Mouse (Mus musculus): Measurements from ENCODE around the gene Elp1. TPM values are rescaled to one million over a fixed set of nuclear protein-coding genes. Genes with fewer than 3 reads are reported as not detected.

The Elp1 gene
- polyA plus RNA-seq, 1 experiment from 2014 or later = 111 TPM

GRCm38 (mm10) chr4:56815131-56815530, 13.0 kb upstream of the Elp1 start:
- no peak overlapping the region for H3K27ac ChIP-seq (replicated peaks; ENCODE audit: low read depth, low read length)
- no peaks in the 10 kb centered on the region for H3K36me3 ChIP-seq (replicated peaks; ENCODE audit: control insufficient read depth, insufficient read depth, low read depth, low read length)
- ATAC-seq (replicated peaks; ENCODE audit: insufficient number of reproducible peaks, low FRiP score, low TSS enrichment, low read depth) (no peak), DNase-seq (ENCODE audit: low spot score) (peak; percentile 10)
- no peaks in the 10 kb centered on the region for H3K27me3 ChIP-seq (ENCODE audit: control insufficient read depth, insufficient read depth, low read length)
- no peaks in the 10 kb centered on the region; the same call in 1 of the 2 replicates for H3K4me1 ChIP-seq (ENCODE audit: control insufficient read depth, insufficient read depth, low read length)
- no peaks in the 10 kb centered on the region for H3K9me3 ChIP-seq (replicated peaks; ENCODE audit: control insufficient read depth, low read length)
- 67% methylated on average over 8 of the region's 8 CpGs for WGBS
- H3K4me2 ChIP-seq (ENCODE audit: low read depth, low read length) = no peak overlapping the region
- H3K9ac ChIP-seq (replicated peaks; ENCODE audit: low read length) = no peak overlapping the region; the same call in 1 of the 2 replicates
- no peak overlapping the region for H3K4me3 ChIP-seq (ENCODE audit: low read depth, low read length)

GRCm38 (mm10) chr4:56812096-56812495, 10.0 kb upstream of the Elp1 start:
- no peak for DNase-seq (ENCODE audit: low spot score)

GRCm38 (mm10) chr4:56811642-56812041, 9.5 kb upstream of the Elp1 start:
- Histone ChIP-seq H3K27ac (replicated peaks; ENCODE audit: low read depth, low read length) (no peak overlapping the region), H3K4me2 (ENCODE audit: low read depth, low read length) (no peak overlapping the region), H3K36me3 (replicated peaks; ENCODE audit: control insufficient read depth, insufficient read depth, low read depth, low read length) (no peaks in the 10 kb centered on the region; the same call in 1 of the 2 replicates), H3K9me3 (replicated peaks; ENCODE audit: control insufficient read depth, low read length) (no peaks in the 10 kb centered on the region), H3K27me3 (ENCODE audit: control insufficient read depth, insufficient read depth, low read length) (no peaks in the 10 kb centered on the region), H3K9ac (replicated peaks; ENCODE audit: low read length) (no peak overlapping the region), H3K4me3 (ENCODE audit: low read depth, low read length) (no peak overlapping the region), H3K4me1 (ENCODE audit: control insufficient read depth, insufficient read depth, low read length) (no peaks in the 10 kb centered on the region; the same call in 1 of the 2 replicates)
- 65% methylated on average over 3 of the region's 3 CpGs for WGBS
- DNase-seq (ENCODE audit: low spot score) (no peak), ATAC-seq (replicated peaks; ENCODE audit: insufficient number of reproducible peaks, low FRiP score, low TSS enrichment, low read depth) (no peak)

More at GRCm38 (mm10) chr4:56812096-56812495, 10.0 kb upstream of the Elp1 start:
- Histone ChIP-seq H3K4me3 (ENCODE audit: low read depth, low read length) (no peak overlapping the region), H3K4me1 (ENCODE audit: control insufficient read depth, insufficient read depth, low read length) (no peaks in the 10 kb centered on the region; the same call in 1 of the 2 replicates), H3K9me3 (replicated peaks; ENCODE audit: control insufficient read depth, low read length) (no peaks in the 10 kb centered on the region), H3K27ac (replicated peaks; ENCODE audit: low read depth, low read length) (no peak overlapping the region), H3K36me3 (replicated peaks; ENCODE audit: control insufficient read depth, insufficient read depth, low read depth, low read length) (no peaks in the 10 kb centered on the region; the same call in 1 of the 2 replicates), H3K4me2 (ENCODE audit: low read depth, low read length) (no peak overlapping the region), H3K27me3 (ENCODE audit: control insufficient read depth, insufficient read depth, low read length) (no peaks in the 10 kb centered on the region), H3K9ac (replicated peaks; ENCODE audit: low read length) (no peak overlapping the region)
- ATAC-seq (replicated peaks; ENCODE audit: insufficient number of reproducible peaks, low FRiP score, low TSS enrichment, low read depth) = no peak
- WGBS = 86% methylated on average over 4 of the region's 4 CpGs

GRCm38 (mm10) chr4:56809050-56809449, 6.9 kb upstream of the Elp1 start:
- DNase-seq (ENCODE audit: low spot score) (no peak), ATAC-seq (replicated peaks; ENCODE audit: insufficient number of reproducible peaks, low FRiP score, low TSS enrichment, low read depth) (no peak)
- H3K36me3 ChIP-seq (replicated peaks; ENCODE audit: control insufficient read depth, insufficient read depth, low read depth, low read length) = peaks cover 3% of the 10 kb centered on the region
- no peaks in the 10 kb centered on the region for H3K4me1 ChIP-seq (ENCODE audit: control insufficient read depth, insufficient read depth, low read length)
- H3K27me3 ChIP-seq (ENCODE audit: control insufficient read depth, insufficient read depth, low read length) = no peaks in the 10 kb centered on the region
- no peak overlapping the region for H3K4me3 ChIP-seq (ENCODE audit: low read depth, low read length)
- WGBS = 76% methylated on average over 4 of the region's 4 CpGs
- no peak overlapping the region for H3K4me2 ChIP-seq (ENCODE audit: low read depth, low read length)
- no peak overlapping the region for H3K27ac ChIP-seq (replicated peaks; ENCODE audit: low read depth, low read length)
- H3K9me3 ChIP-seq (replicated peaks; ENCODE audit: control insufficient read depth, low read length) = no peaks in the 10 kb centered on the region
- no peak overlapping the region for H3K9ac ChIP-seq (replicated peaks; ENCODE audit: low read length)

DNA sequence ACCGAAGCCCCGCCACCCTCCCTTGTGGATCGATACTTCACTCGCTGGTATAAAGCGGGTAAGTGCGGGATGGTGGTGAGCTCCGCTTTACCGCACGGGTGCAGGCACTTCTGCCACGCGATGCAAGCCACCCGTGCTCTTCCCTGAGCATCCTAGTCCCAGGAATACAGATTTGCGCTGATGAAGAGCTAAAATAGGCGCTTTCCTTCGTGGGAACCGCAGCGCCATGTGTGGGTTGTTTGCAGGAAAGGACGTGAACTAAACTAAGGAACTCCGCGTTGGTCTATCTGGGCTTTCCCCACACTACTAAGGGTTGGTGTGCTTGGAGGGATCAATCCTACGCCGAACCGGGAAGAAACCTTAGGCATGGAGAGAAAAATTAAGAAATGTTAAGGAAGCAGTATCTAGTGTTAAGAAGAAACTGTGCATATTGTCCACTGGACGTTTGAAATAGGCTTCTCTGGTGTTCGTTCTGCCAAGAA, 579 bp upstream of the Elp1 start:
- 2% methylated on average over 25 of the region's 25 CpGs for WGBS
- Histone ChIP-seq H3K27ac (replicated peaks; ENCODE audit: low read depth, low read length) (peak overlapping the region; percentile 65; the same call in 1 of the 2 replicates), H3K4me3 (ENCODE audit: low read depth, low read length) (peak overlapping the region; percentile 80), H3K27me3 (ENCODE audit: control insufficient read depth, insufficient read depth, low read length) (no peaks in the 10 kb centered on the region), H3K4me1 (ENCODE audit: control insufficient read depth, insufficient read depth, low read length) (peaks cover 3% of the 10 kb centered on the region; the same call in 1 of the 2 replicates), H3K4me2 (ENCODE audit: low read depth, low read length) (peak overlapping the region; percentile 69), H3K36me3 (replicated peaks; ENCODE audit: control insufficient read depth, insufficient read depth, low read depth, low read length) (peaks cover 5% of the 10 kb centered on the region), H3K9me3 (replicated peaks; ENCODE audit: control insufficient read depth, low read length) (no peaks in the 10 kb centered on the region), H3K9ac (replicated peaks; ENCODE audit: low read length) (peak overlapping the region; percentile 88)
- ATAC-seq (replicated peaks; ENCODE audit: insufficient number of reproducible peaks, low FRiP score, low TSS enrichment, low read depth) (no peak), DNase-seq (ENCODE audit: low spot score) (peak; percentile 12)

DNA sequence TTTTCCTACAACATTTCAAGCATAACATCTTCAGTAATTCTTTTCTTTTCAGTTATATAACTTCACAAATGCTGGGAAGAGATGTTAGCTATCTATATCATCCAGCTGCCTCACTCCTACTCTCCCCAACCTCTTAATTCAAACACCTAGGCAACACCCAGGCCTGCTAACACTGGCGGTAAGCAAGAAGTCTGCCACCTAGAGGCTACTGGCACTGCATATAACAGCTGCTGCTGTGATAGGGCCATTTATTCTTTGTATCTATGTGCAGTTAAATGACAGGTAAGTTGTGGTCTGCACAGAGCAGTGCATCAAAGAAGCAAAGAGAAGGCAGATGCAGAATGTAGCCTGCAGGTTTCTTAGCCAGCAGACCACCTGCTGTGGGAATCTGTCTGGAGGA, 10.8 kb downstream of the Elp1 start:
- no peak overlapping the region for H3K27ac ChIP-seq (replicated peaks; ENCODE audit: low read depth, low read length)
- no peak overlapping the region for H3K9ac ChIP-seq (replicated peaks; ENCODE audit: low read length)
- H3K4me1 ChIP-seq (ENCODE audit: control insufficient read depth, insufficient read depth, low read length) = no peaks in the 10 kb centered on the region
- no peaks in the 10 kb centered on the region for H3K9me3 ChIP-seq (replicated peaks; ENCODE audit: control insufficient read depth, low read length)
- no peak overlapping the region for H3K4me3 ChIP-seq (ENCODE audit: low read depth, low read length)
- DNase-seq (ENCODE audit: low spot score) (peak; percentile 43), ATAC-seq (replicated peaks; ENCODE audit: insufficient number of reproducible peaks, low FRiP score, low TSS enrichment, low read depth) (no peak)
- no peak overlapping the region for H3K4me2 ChIP-seq (ENCODE audit: low read depth, low read length)
- peaks cover 11% of the 10 kb centered on the region for H3K36me3 ChIP-seq (replicated peaks; ENCODE audit: control insufficient read depth, insufficient read depth, low read depth, low read length)
- no peaks in the 10 kb centered on the region for H3K27me3 ChIP-seq (ENCODE audit: control insufficient read depth, insufficient read depth, low read length)
- WGBS = 50% methylated on average over 1 of the region's 1 CpGs

GRCm38 (mm10) chr4:56771065-56771464, 31.1 kb downstream of the Elp1 start:
- Histone ChIP-seq H3K4me2 (ENCODE audit: low read depth, low read length) (no peak overlapping the region), H3K4me1 (ENCODE audit: control insufficient read depth, insufficient read depth, low read length) (no peaks in the 10 kb centered on the region), H3K4me3 (ENCODE audit: low read depth, low read length) (no peak overlapping the region), H3K9me3 (replicated peaks; ENCODE audit: control insufficient read depth, low read length) (no peaks in the 10 kb centered on the region), H3K27me3 (ENCODE audit: control insufficient read depth, insufficient read depth, low read length) (no peaks in the 10 kb centered on the region), H3K9ac (replicated peaks; ENCODE audit: low read length) (no peak overlapping the region), H3K27ac (replicated peaks; ENCODE audit: low read depth, low read length) (no peak overlapping the region), H3K36me3 (replicated peaks; ENCODE audit: control insufficient read depth, insufficient read depth, low read depth, low read length) (peaks cover 13% of the 10 kb centered on the region)
- DNase-seq (ENCODE audit: low spot score) (no peak), ATAC-seq (replicated peaks; ENCODE audit: insufficient number of reproducible peaks, low FRiP score, low TSS enrichment, low read depth) (no peak)
- 68% methylated on average over 1 of the region's 1 CpGs for WGBS

GRCm38 (mm10) chr4:56768913-56769312, 33.2 kb downstream of the Elp1 start:
- Histone ChIP-seq H3K4me1 (ENCODE audit: control insufficient read depth, insufficient read depth, low read length) (no peaks in the 10 kb centered on the region), H3K4me2 (ENCODE audit: low read depth, low read length) (no peak overlapping the region), H3K27ac (replicated peaks; ENCODE audit: low read depth, low read length) (no peak overlapping the region), H3K4me3 (ENCODE audit: low read depth, low read length) (no peak overlapping the region), H3K27me3 (ENCODE audit: control insufficient read depth, insufficient read depth, low read length) (no peaks in the 10 kb centered on the region), H3K9me3 (replicated peaks; ENCODE audit: control insufficient read depth, low read length) (no peaks in the 10 kb centered on the region), H3K36me3 (replicated peaks; ENCODE audit: control insufficient read depth, insufficient read depth, low read depth, low read length) (peaks cover 13% of the 10 kb centered on the region), H3K9ac (replicated peaks; ENCODE audit: low read length) (no peak overlapping the region)
- DNase-seq (ENCODE audit: low spot score) (no peak), ATAC-seq (replicated peaks; ENCODE audit: insufficient number of reproducible peaks, low FRiP score, low TSS enrichment, low read depth) (no peak)
- WGBS = 91% methylated on average over 7 of the region's 7 CpGs

All from embryonic facial prominence, embryonic 11.5 days (tissue).